Mouse (Mus musculus) CH12.LX (cell line): Measurements from ENCODE around the gene Anapc15. TPM values are rescaled to one million over a fixed set of nuclear protein-coding genes. Genes with fewer than 3 reads are reported as not detected.

Source experiments
- DNase-seq: peaks from one replicate; pipeline ENCODE4 v3.0.0-alpha.2; 2013; ENCODE audit errors: extremely low read depth
- H3K27ac ChIP-seq: 2 replicates; pipeline ENCODE4 v1.5.1; 2012; ENCODE audit warnings: low read depth, mild to moderate bottlenecking, control low read depth, moderate library complexity; ENCODE audit not compliant: insufficient read depth
- H3K27me3 ChIP-seq: replicated peaks from 2 replicates; pipeline ENCODE3; 2012; ENCODE audit warnings: inconsistent platforms
- H3K36me3 ChIP-seq, 2 experiments: replicated peaks in 1 of 2; 2 replicates each; pipeline versions ENCODE3 to v1.6.1; 2012; ENCODE audit warnings: inconsistent platforms in 1 of 2, low read length in 1 of 2, mild to moderate bottlenecking in 1 of 2, mixed read lengths in 1 of 2, moderate library complexity in 1 of 2; ENCODE audit not compliant: control insufficient read depth in 1 of 2, insufficient read depth in 1 of 2
- H3K4me1 ChIP-seq, 2 experiments: 2 replicates each; pipeline ENCODE4 v1.6.1; 2012; ENCODE audit warnings: inconsistent platforms in 1 of 2, moderate library complexity in 1 of 2; ENCODE audit not compliant: insufficient read depth in 2 of 2, control insufficient read depth in 1 of 2
- H3K4me2 ChIP-seq: 2 replicates; pipeline ENCODE4 v1.6.1; 2012; ENCODE audit warnings: low read depth, mild to moderate bottlenecking, control low read depth; ENCODE audit not compliant: poor library complexity, insufficient read depth, severe bottlenecking
- H3K4me3 ChIP-seq, 3 experiments: fragments of 150-350 bp in 1 of 3; sonication (generic) in 1 of 3; replicated peaks in 1 of 3; 2 replicates each; pipeline versions ENCODE3 to v1.5.1; 2011 to 2012; ENCODE audit warnings: low read depth in 2 of 3, low read length in 2 of 3, mild to moderate bottlenecking in 2 of 3, moderate library complexity in 2 of 3, control low read depth in 1 of 3, improper control_type of control experiment in 1 of 3, inconsistent platforms in 1 of 3, mixed read lengths in 1 of 3; ENCODE audit not compliant: poor library complexity in 1 of 3
- H3K79me2 ChIP-seq: replicated peaks from 2 replicates; pipeline ENCODE4 v1.6.1; 2012; ENCODE audit warnings: mild to moderate bottlenecking, moderate library complexity; ENCODE audit not compliant: control insufficient read depth, poor library complexity, insufficient read depth, severe bottlenecking; ENCODE audit errors: extremely low read depth
- H3K9ac ChIP-seq: 2 replicates; pipeline ENCODE4 v1.6.1; 2012; ENCODE audit warnings: low read depth, mild to moderate bottlenecking, control low read depth, moderate library complexity; ENCODE audit not compliant: insufficient read depth
- H3K9me3 ChIP-seq: replicated peaks from 2 replicates; pipeline ENCODE3; 2012; ENCODE audit warnings: low read length, inconsistent platforms, mixed read lengths
- CHD1 ChIP-seq: IDR thresholded peaks from 2 replicates; pipeline ENCODE4 v1.6.1; 2012; ENCODE audit warnings: low read depth, low read length, improper control_type of control experiment, inconsistent platforms
- CHD2 ChIP-seq: IDR thresholded peaks from 2 replicates; pipeline ENCODE4 v1.6.1; 2011; ENCODE audit warnings: low read length, improper control_type of control experiment
- CTCF ChIP-seq, 2 experiments: IDR thresholded peaks in 1 of 2; conservative IDR thresholded peaks in 1 of 2; 2 replicates each; pipeline ENCODE4 v1.5.1; 2011 to 2012; ENCODE audit warnings: low read depth in 2 of 2, low read length in 2 of 2, improper control_type of control experiment in 1 of 2, inconsistent platforms in 1 of 2, mild to moderate bottlenecking in 1 of 2, moderate library complexity in 1 of 2
- E2F4 ChIP-seq: IDR thresholded peaks from 2 replicates; pipeline ENCODE4 v1.6.1; 2011; ENCODE audit warnings: low read depth, low read length, improper control_type of control experiment; ENCODE audit not compliant: insufficient replicate concordance
- ELF1 ChIP-seq: IDR thresholded peaks from 2 replicates; pipeline ENCODE4 v1.6.1; 2014; ENCODE audit warnings: low read depth, mild to moderate bottlenecking, inconsistent platforms, low read length, improper control_type of control experiment
- EP300 ChIP-seq: IDR thresholded peaks from 2 replicates; pipeline ENCODE4 v1.6.1; 2011; ENCODE audit warnings: low read length, improper control_type of control experiment
- ETS1 ChIP-seq: conservative IDR thresholded peaks from 2 replicates; pipeline ENCODE4 v1.6.1; 2012; ENCODE audit warnings: low read depth, mild to moderate bottlenecking, inconsistent platforms, low read length, improper control_type of control experiment, moderate library complexity
- GABPA ChIP-seq: IDR thresholded peaks from 2 replicates; pipeline ENCODE4 v1.6.1; 2012; ENCODE audit warnings: low read depth, low read length, improper control_type of control experiment, inconsistent platforms; ENCODE audit not compliant: insufficient replicate concordance
- IRF4 ChIP-seq: IDR thresholded peaks from 2 replicates; pipeline ENCODE4 v1.6.1; 2014; ENCODE audit warnings: low read depth, mild to moderate bottlenecking, inconsistent platforms, low read length, improper control_type of control experiment
- JUN ChIP-seq: IDR thresholded peaks from 2 replicates; pipeline ENCODE4 v1.6.1; 2011; ENCODE audit warnings: low read depth, mild to moderate bottlenecking, low read length, improper control_type of control experiment, moderate library complexity; ENCODE audit not compliant: insufficient read depth
- KAT2A ChIP-seq: IDR thresholded peaks from 2 replicates; pipeline ENCODE4 v1.6.1; 2012; ENCODE audit warnings: low read length, improper control_type of control experiment, inconsistent platforms; ENCODE audit not compliant: insufficient replicate concordance
- MAFK ChIP-seq: IDR thresholded peaks from 2 replicates; pipeline ENCODE4 v1.6.1; 2011; ENCODE audit warnings: low read length, improper control_type of control experiment; ENCODE audit not compliant: insufficient replicate concordance
- MAX ChIP-seq: IDR thresholded peaks from 2 replicates; pipeline ENCODE4 v1.6.1; 2011; ENCODE audit warnings: low read length, improper control_type of control experiment
- MAZ ChIP-seq: IDR thresholded peaks from 2 replicates; pipeline ENCODE4 v1.6.1; 2012; ENCODE audit warnings: low read depth, mild to moderate bottlenecking, inconsistent platforms, low read length, improper control_type of control experiment, moderate library complexity
- MEF2A ChIP-seq: IDR thresholded peaks from 2 replicates; pipeline ENCODE4 v1.6.1; 2014; ENCODE audit warnings: low read depth, mild to moderate bottlenecking, inconsistent platforms, low read length, improper control_type of control experiment, borderline replicate concordance
- MXI1 ChIP-seq: IDR thresholded peaks from 2 replicates; pipeline ENCODE4 v1.6.1; 2011; ENCODE audit warnings: mild to moderate bottlenecking, low read depth, low read length, improper control_type of control experiment
- MYC ChIP-seq: IDR thresholded peaks from 2 replicates; pipeline ENCODE4 v1.6.1; 2011; ENCODE audit warnings: low read depth, mild to moderate bottlenecking, improper control_type of control experiment, low read length
- NELFE ChIP-seq: IDR thresholded peaks from 2 replicates; pipeline ENCODE4 v1.6.1; 2011; ENCODE audit warnings: low read depth, low read length, improper control_type of control experiment
- PAX5 ChIP-seq: IDR thresholded peaks from 2 replicates; pipeline ENCODE4 v1.6.1; 2012; ENCODE audit warnings: low read length, inconsistent platforms, mixed read lengths
- POLR2A ChIP-seq: IDR thresholded peaks from 2 replicates; pipeline ENCODE4 v1.6.1; 2011; ENCODE audit warnings: low read depth, mild to moderate bottlenecking, improper control_type of control experiment, low read length
- POLR2AphosphoS2 ChIP-seq: IDR thresholded peaks from 2 replicates; pipeline ENCODE4 v1.6.1; 2011; ENCODE audit warnings: low read depth, low read length, improper control_type of control experiment
- RAD21 ChIP-seq: IDR thresholded peaks from 2 replicates; pipeline ENCODE4 v1.6.1; 2011; ENCODE audit warnings: low read depth, mild to moderate bottlenecking, low read length, improper control_type of control experiment, moderate library complexity
- RCOR1 ChIP-seq: conservative IDR thresholded peaks from 2 replicates; pipeline ENCODE4 v1.6.1; 2012; ENCODE audit warnings: low read depth, mild to moderate bottlenecking, inconsistent platforms, low read length, improper control_type of control experiment
- SMC3 ChIP-seq: IDR thresholded peaks from 2 replicates; pipeline ENCODE4 v1.6.1; 2011; ENCODE audit warnings: low read depth, low read length, improper control_type of control experiment
- TBP ChIP-seq: conservative IDR thresholded peaks from 2 replicates; pipeline ENCODE4 v1.6.1; 2011; ENCODE audit warnings: low read depth, low read length, improper control_type of control experiment
- TCF12 ChIP-seq: IDR thresholded peaks from 2 replicates; pipeline ENCODE4 v1.6.1; 2014; ENCODE audit warnings: low read depth, mild to moderate bottlenecking, inconsistent platforms, low read length, improper control_type of control experiment
- UBTF ChIP-seq: IDR thresholded peaks from 2 replicates; pipeline ENCODE4 v1.6.1; 2012; ENCODE audit warnings: low read depth, mild to moderate bottlenecking, inconsistent platforms, low read length, improper control_type of control experiment, moderate library complexity
- USF2 ChIP-seq: conservative IDR thresholded peaks from 2 replicates; pipeline ENCODE4 v1.6.1; 2011; ENCODE audit warnings: low read depth, low read length, improper control_type of control experiment
- ZC3H11A ChIP-seq: IDR thresholded peaks from 2 replicates; pipeline ENCODE4 v1.6.1; 2012; ENCODE audit warnings: low read depth, mild to moderate bottlenecking, inconsistent platforms, low read length, improper control_type of control experiment
- ZKSCAN1 ChIP-seq: IDR thresholded peaks from 2 replicates; pipeline ENCODE4 v1.6.1; 2012; ENCODE audit warnings: low read depth, inconsistent platforms, low read length, improper control_type of control experiment, borderline replicate concordance
- ZMIZ1 ChIP-seq: IDR thresholded peaks from 2 replicates; pipeline ENCODE4 v1.6.1; 2012; ENCODE audit warnings: low read depth, mild to moderate bottlenecking, inconsistent platforms, low read length, improper control_type of control experiment
- ZNF384 ChIP-seq: IDR thresholded peaks from 2 replicates; pipeline ENCODE4 v1.6.1; 2012; ENCODE audit warnings: low read depth, low read length, improper control_type of control experiment, inconsistent platforms
- dilution Hi-C: fragments of 300-500 bp; cut with MboI; formaldehyde crosslinking; loops from 2 replicates; pipeline ENCODE4 v1.14.3; 2020; ENCODE audit warnings: low sequenced_read_pairs; ENCODE audit not compliant: extremely low pct_unique_long_range_greater_than_20kb, extremely low pct_ligation_motif_present
- in situ Hi-C: fragments of 300-500 bp; cut with MboI; formaldehyde crosslinking; loops from 3 replicates; pipeline ENCODE4 v1.14.3; 2019; ENCODE audit warnings: low sequenced_read_pairs, low pct_ligation_motif_present, low pct_unique_long_range_greater_than_20kb, mixed read lengths
- polyA plus RNA-seq: library from polyadenylated mRNA; unstranded; fragments of >175 nt; gene quantifications from 2 replicates; pipeline ENCODE4 v1.2.1, GENCODE M21; 2012; ENCODE audit warnings: low read depth; ENCODE audit not compliant: insufficient read length
- total RNA-seq, 2 experiments: library from RNA; depleted of rRNA; stranded (reverse); fragments of 300-350 nt in 1 of 2; fragments of >200 nt in 1 of 2; gene quantifications; 2 replicates each; pipeline ENCODE4 v1.2.3; 2012 to 2014

Anapc15 gene
- total and polyA plus RNA-seq, 3 experiments, result 69.1 to 97.1 (median 90.6) TPM

DNA sequence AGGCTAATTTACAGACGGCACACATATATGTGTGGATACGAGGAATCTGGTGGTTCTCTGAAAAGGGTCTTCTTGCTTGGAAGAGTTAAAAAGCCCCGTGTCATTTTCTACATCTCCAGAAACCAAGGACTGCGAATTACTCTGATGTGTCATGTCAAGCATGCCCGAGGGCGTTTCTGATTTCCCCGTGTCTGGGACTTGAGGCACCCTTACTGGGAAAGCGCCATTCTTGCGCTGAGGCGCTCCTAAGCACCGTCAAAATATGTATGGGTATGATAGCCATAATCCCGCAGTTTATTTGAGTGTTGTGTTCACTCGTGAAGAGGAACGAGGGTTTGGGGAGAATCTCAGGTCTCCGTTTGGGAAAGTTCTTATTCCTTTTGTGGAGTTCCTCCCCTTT, 69.8 kb downstream of the Anapc15 start:
- in situ Hi-C loops, result no loop called here
- Histone ChIP-seq H3K27ac (no peak overlapping the region), H3K79me2 (peaks cover 30% of the 10 kb centered on the region)
- peak; percentile 45 for DNase-seq
- TF ChIP-seq TBP (no peak), POLR2AphosphoS2 (no peak), EP300 (no peak), MAX (no peak), KAT2A (no peak), E2F4 (no peak), CHD2 (no peak), ZMIZ1 (no peak), MXI1 (no peak), ETS1 (no peak), POLR2A (no peak), UBTF (no peak), ELF1 (no peak), PAX5 (no peak), CTCF (conservative IDR thresholded peaks at IDR 0.05 in 1 of 2, IDR thresholded peaks at IDR 0.05 in 1 of 2; ENCODE audit: low read depth in 2 of 2, low read length in 2 of 2) (no peak), RAD21 (no peak), SMC3 (no peak)
- TF ChIP-seq, all 38 proteins: peak for 0
- dilution Hi-C loops, result no loop called here
- no peaks in the 10 kb centered on the region for H3K27me3 ChIP-seq
- H3K4me3 ChIP-seq, result peak overlapping the region; percentile 70 to 88 (median 81)
- H3K9me3 ChIP-seq, result no peaks in the 10 kb centered on the region
- H3K4me1 ChIP-seq, result peaks cover 5 to 30% of the 10 kb centered on the region in 2 experiments
- peak overlapping the region; percentile 77 for H3K4me2 ChIP-seq
- H3K36me3 ChIP-seq, result peaks cover 0 to 17% of the 10 kb centered on the region in 2 experiments
- H3K9ac ChIP-seq, result peak overlapping the region; percentile 95

DNA sequence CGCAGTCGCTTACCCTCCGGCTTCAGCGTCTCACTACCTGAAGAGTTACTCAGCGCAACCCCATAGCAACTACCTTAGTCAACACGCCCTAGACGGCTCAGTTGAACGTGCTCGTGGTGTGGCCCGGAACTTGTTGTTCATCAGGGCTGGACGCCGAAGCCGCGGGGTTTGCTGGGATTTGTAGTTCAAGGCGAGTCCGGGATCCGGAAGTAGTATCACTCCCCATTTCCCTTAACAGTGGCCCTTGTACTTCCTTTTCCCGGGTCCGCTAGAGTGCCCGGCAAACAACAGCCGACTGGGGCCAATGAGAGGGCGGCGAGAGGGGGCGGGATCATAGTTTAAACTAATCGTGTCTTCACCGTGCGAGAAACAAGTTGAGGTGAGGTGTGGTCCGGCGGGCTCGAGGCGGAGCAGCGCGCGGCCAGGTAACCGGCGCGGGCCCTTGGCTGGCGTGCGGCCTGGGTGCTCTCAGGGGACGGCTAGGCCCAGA, 70.3 kb downstream of the Anapc15 start, which contains the start of the genes Lrrc51 and Numa1:
TSS of gene Lrrc51 (minus strand) at position 145 of the 490 bp plus-strand sequence.
TSS of gene Numa1 (plus strand) at position 361 of the 490 bp plus-strand sequence.
- Histone ChIP-seq H3K9ac (peak within 1 kb of the TSS; percentile 95), H3K9me3 (no peaks in the 10 kb centered on the region), H3K4me3 (peak within 1 kb of the TSS; percentile 70 to 88 (median 81)), H3K4me1 (peaks cover 5 to 30% of the 10 kb centered on the region in 2 experiments), H3K27ac (peak within 1 kb of the TSS; percentile 12; the same call in 1 of the 2 replicates), H3K36me3 (peaks cover 0 to 21% of the 10 kb centered on the region in 2 experiments), H3K27me3 (no peaks in the 10 kb centered on the region), H3K4me2 (peak within 1 kb of the TSS; percentile 81), H3K79me2 (peaks cover 30% of the 10 kb centered on the region)
- in situ Hi-C loops, result no loop called here
- peak; percentile 99 for DNase-seq
- dilution Hi-C loops, result no loop called here
- TF ChIP-seq GABPA (peak; percentile 83; the same call in 1 of the 2 replicates), NELFE (peak; percentile 92), ETS1 (peak; percentile 38; the same call in 1 of the 2 replicates), ZNF384 (0 out of 2 replicates have a peak, but pooled peaks have one; percentile 19), ZMIZ1 (peak; percentile 95), MEF2A (peak; percentile 72), USF2 (no peak), IRF4 (peak; percentile 87; the same call in 1 of the 2 replicates), MAZ (no peak), RCOR1 (no peak; the same call in 1 of the 2 replicates), MAFK (no peak), SMC3 (no peak), ZC3H11A (no peak), ZKSCAN1 (no peak), PAX5 (no peak), POLR2A (peak; percentile 90), TCF12 (peak; percentile 77), MXI1 (peak; percentile 99), MYC (peak; percentile 95), E2F4 (peak; percentile 94), UBTF (no peak; the same call in 1 of the 2 replicates), CHD2 (peak; percentile 91), CHD1 (no peak), JUN (no peak)
